Mouse (Mus musculus) heart, embryonic 11.5 days (tissue): ENCODE results near the gene Kansl3. TPM values are rescaled to one million over a fixed set of nuclear protein-coding genes. Genes with fewer than 3 reads are reported as not detected.
A peak's percentile ranks its signal among the peaks of the same experiment; 100 is the strongest.

Experiments
- ATAC-seq: fragments of 200-750 bp; cut with Nextera tagmentation; replicated peaks from 2 replicates; pipeline ENCODE4 v1.8.0; 2017; ENCODE audit warnings: moderate library complexity; ENCODE audit not compliant: insufficient number of reproducible peaks, low FRiP score, low TSS enrichment
- H3K27ac ChIP-seq: fragments of 300-500 bp; sonication (generic); 2 replicates; pipeline ENCODE4 v1.5.1; 2014; ENCODE audit warnings: mild to moderate bottlenecking, low read depth, low read length
- H3K27me3 ChIP-seq: fragments of 300-500 bp; sonication (generic); 2 replicates; pipeline ENCODE4 v1.6.1; 2014; ENCODE audit warnings: mild to moderate bottlenecking, low read length, mixed read lengths; ENCODE audit not compliant: control insufficient read depth, insufficient read depth
- H3K36me3 ChIP-seq: fragments of 300-500 bp; sonication (generic); 2 replicates; pipeline ENCODE4 v1.6.1; 2014; ENCODE audit warnings: mild to moderate bottlenecking, low read length, moderate library complexity, mixed read lengths; ENCODE audit not compliant: control insufficient read depth, insufficient read depth
- H3K4me1 ChIP-seq: fragments of 300-500 bp; sonication (generic); 2 replicates; pipeline ENCODE4 v1.6.1; 2014; ENCODE audit warnings: low read length; ENCODE audit not compliant: control insufficient read depth, insufficient read depth
- H3K4me2 ChIP-seq: fragments of 300-500 bp; sonication (generic); 2 replicates; pipeline ENCODE4 v1.6.1; 2014; ENCODE audit warnings: mild to moderate bottlenecking, moderate library complexity
- H3K4me3 ChIP-seq: fragments of 300-500 bp; sonication (generic); 2 replicates; pipeline ENCODE4 v1.5.1; 2014; ENCODE audit warnings: low read depth, low read length
- H3K9ac ChIP-seq: fragments of 300-500 bp; sonication (generic); 2 replicates; pipeline ENCODE4 v1.6.1; 2014; ENCODE audit warnings: mild to moderate bottlenecking, low read depth, low read length, moderate library complexity
- H3K9me3 ChIP-seq: fragments of 300-500 bp; sonication (generic); replicated peaks from 2 replicates; pipeline ENCODE4 v1.6.1; 2016; ENCODE audit warnings: low read length; ENCODE audit not compliant: control insufficient read depth
- WGBS: fragments of 180-500 bp; shearing (Covaris S2); extraction: QIAGEN DNeasy Blood & Tissue Kit; methylation state at CpG from one replicate; pipeline ENCODE4 v1.1.7; 2014; ENCODE audit not compliant: insufficient replicate concordance; 5-methylcytosine and 5-hydroxymethylcytosine counted together
- polyA plus RNA-seq: library from polyadenylated mRNA; unstranded; fragments of >200 nt; fragmentation: Nextera tagmentation; extraction: Ambion mirVana; gene quantifications from 2 replicates; pipeline ENCODE4 v1.2.1, GENCODE M21; 2014

Kansl3 gene
- polyA plus RNA-seq, 1 experiment from 2014 or later: 36.5 TPM

- no peak for ATAC-seq
- peak overlapping the region; percentile 70 for H3K4me3 ChIP-seq
- no peaks in the 10 kb centered on the region for H3K36me3 ChIP-seq
- H3K9ac ChIP-seq: no peak overlapping the region
- 0 out of 2 replicates have a peak, but pooled peaks cover 6% of the 10 kb centered on the region for H3K27me3 ChIP-seq
- H3K27ac ChIP-seq: no peak overlapping the region
- H3K9me3 ChIP-seq: no peaks in the 10 kb centered on the region
- peak overlapping the region; percentile 92 for H3K4me2 ChIP-seq
- peaks cover 16% of the 10 kb centered on the region for H3K4me1 ChIP-seq
- 56% methylated on average over 9 of the region's 9 CpGs for WGBS
These were observed 60.0 kb downstream of the Kansl3 start for GRCm38 (mm10) chr1:36308966-36309475.

- Histone ChIP-seq H3K27ac (no peak overlapping the region), H3K36me3 (no peaks in the 10 kb centered on the region), H3K4me2 (peak overlapping the region; percentile 92), H3K4me1 (peaks cover 16% of the 10 kb centered on the region), H3K4me3 (peak overlapping the region; percentile 70), H3K27me3 (0 out of 2 replicates have a peak, but pooled peaks cover 6% of the 10 kb centered on the region), H3K9me3 (no peaks in the 10 kb centered on the region), H3K9ac (peak overlapping the region; percentile 73)
- WGBS: 7% methylated on average over 12 of the region's 12 CpGs
- ATAC-seq: no peak
These were observed 60.5 kb downstream of the Kansl3 start for GRCm38 (mm10) chr1:36308451-36308901.

- Histone ChIP-seq H3K9me3 (no peaks in the 10 kb centered on the region), H3K36me3 (no peaks in the 10 kb centered on the region), H3K9ac (peak within 1 kb of the TSS; percentile 73), H3K27ac (peak within 1 kb of the TSS; percentile 66), H3K4me3 (peak within 1 kb of the TSS; percentile 70), H3K4me2 (peak within 1 kb of the TSS; percentile 92), H3K27me3 (0 out of 2 replicates have a peak, but pooled peaks cover 6% of the 10 kb centered on the region), H3K4me1 (peaks cover 22% of the 10 kb centered on the region)
- under 1% methylated on average over 65 of the region's 65 CpGs for WGBS
- ATAC-seq: peak; percentile 86
These were observed 61.3 kb downstream of the Kansl3 start, which contains the start of gene Arid5a for GRCm38 (mm10) chr1:36307495-36308280. Gene Arid5a, plus strand, starts transcription at chr1:36307733.

- no peaks in the 10 kb centered on the region for H3K9me3 ChIP-seq
- no peak overlapping the region for H3K9ac ChIP-seq
- no peak overlapping the region for H3K4me2 ChIP-seq
- no peak for ATAC-seq
- H3K27me3 ChIP-seq: 0 out of 2 replicates have a peak, but pooled peaks cover 6% of the 10 kb centered on the region
- no peaks in the 10 kb centered on the region for H3K36me3 ChIP-seq
- peaks cover 22% of the 10 kb centered on the region for H3K4me1 ChIP-seq
- no peak overlapping the region for H3K27ac ChIP-seq
- WGBS: 61% methylated on average over 7 of the region's 7 CpGs
- H3K4me3 ChIP-seq: no peak overlapping the region
These were observed 61.9 kb downstream of the Kansl3 start for GRCm38 (mm10) chr1:36307121-36307494.

- no peak overlapping the region for H3K27ac ChIP-seq
- H3K4me3 ChIP-seq: no peak overlapping the region
- ATAC-seq: no peak
- 78% methylated on average over 6 of the region's 6 CpGs for WGBS
- H3K9ac ChIP-seq: no peak overlapping the region
- no peaks in the 10 kb centered on the region for H3K9me3 ChIP-seq
- H3K4me1 ChIP-seq: peaks cover 22% of the 10 kb centered on the region
- no peak overlapping the region for H3K4me2 ChIP-seq
- H3K36me3 ChIP-seq: no peaks in the 10 kb centered on the region
- 0 out of 2 replicates have a peak, but pooled peaks cover 8% of the 10 kb centered on the region for H3K27me3 ChIP-seq
These were observed 62.9 kb downstream of the Kansl3 start for GRCm38 (mm10) chr1:36306120-36306519.

- H3K4me2 ChIP-seq: no peak overlapping the region
- 42% methylated on average over 7 of the region's 7 CpGs for WGBS
These were observed 64.2 kb downstream of the Kansl3 start for GRCm38 (mm10) chr1:36304764-36305163.

GRCm38 (mm10) chr1:36303381-36304320, 65.3 kb downstream of the Kansl3 start:
- H3K9me3 ChIP-seq: no peaks in the 10 kb centered on the region
- peak overlapping the region; percentile 65 for H3K4me2 ChIP-seq
- H3K9ac ChIP-seq: peak overlapping the region; percentile 54; the same call in 1 of the 2 replicates
- H3K4me3 ChIP-seq: peak overlapping the region; percentile 33
- ATAC-seq: peak; percentile 37; the same call in 1 of the 2 replicates
- H3K27ac ChIP-seq: peak overlapping the region; percentile 22; the same call in 1 of the 2 replicates
- WGBS: 9% methylated on average over 30 of the region's 30 CpGs
- peaks cover 15% of the 10 kb centered on the region for H3K4me1 ChIP-seq
- peaks cover 18% of the 10 kb centered on the region for H3K27me3 ChIP-seq
- no peaks in the 10 kb centered on the region for H3K36me3 ChIP-seq

More at GRCm38 (mm10) chr1:36304764-36305163, 64.2 kb downstream of the Kansl3 start:
- Histone ChIP-seq H3K4me1 (peaks cover 22% of the 10 kb centered on the region), H3K27me3 (peaks cover 16% of the 10 kb centered on the region; the same call in 1 of the 2 replicates), H3K9ac (no peak overlapping the region), H3K9me3 (no peaks in the 10 kb centered on the region), H3K4me3 (no peak overlapping the region), H3K36me3 (no peaks in the 10 kb centered on the region), H3K27ac (no peak overlapping the region)
- no peak for ATAC-seq

- peak overlapping the region; percentile 54; the same call in 1 of the 2 replicates for H3K9ac ChIP-seq
- 0 out of 2 replicates have a peak, but pooled peaks cover 10% of the 10 kb centered on the region for H3K4me1 ChIP-seq
- H3K4me2 ChIP-seq: peak overlapping the region; percentile 65
- ATAC-seq: no peak
- peaks cover 25% of the 10 kb centered on the region for H3K27me3 ChIP-seq
- H3K9me3 ChIP-seq: no peaks in the 10 kb centered on the region
- H3K36me3 ChIP-seq: no peaks in the 10 kb centered on the region
- 20% methylated on average over 8 of the region's 9 CpGs for WGBS
- H3K27ac ChIP-seq: peak overlapping the region; percentile 22; the same call in 1 of the 2 replicates
- peak overlapping the region; percentile 33 for H3K4me3 ChIP-seq
These were observed 66.0 kb downstream of the Kansl3 start for GRCm38 (mm10) chr1:36302957-36303356.
